Comparison of ENCODE assay signal across 10 mouse cellular contexts in genomic region chr19:9033412-9034340, GRCm38 (mm10). TPM values are rescaled to one million over a fixed set of nuclear protein-coding genes. Genes with fewer than 3 reads are reported as not detected.
DNase-seq lines count a peak whose midpoint lies in the region; ATAC-seq and TF ChIP-seq lines count a peak whose summit lies in the region.
"Had no signal": no experiment of that assay in that cellular context is flagged by ENCODE, and none has a peak within 500 bp of the region (broad histone marks: within the 10 kb centered on the region; RNA-seq: fewer than 3 reads in every experiment).

No protein-coding gene starts in this region.

- H3K27ac ChIP-seq in kidney, embryonic 15.5 days, result peak overlapping the region; percentile 18; the same call in 1 of the 2 replicates
- no peak overlapping the region for H3K27ac ChIP-seq in limb, embryonic 14.5 days (replicated peaks; ENCODE audit: low read depth, low read length)

- no peak overlapping the region for H3K4me3 ChIP-seq in kidney, embryonic 15.5 days (replicated peaks)
- no peak overlapping the region for H3K4me3 ChIP-seq in limb, embryonic 14.5 days (replicated peaks; ENCODE audit: low read length)
- H3K4me3 ChIP-seq: forebrain, embryonic 15.5 days had no signal

- no peaks in the 10 kb centered on the region for H3K9me3 ChIP-seq in kidney, embryonic 15.5 days (replicated peaks)
- no peaks in the 10 kb centered on the region for H3K9me3 ChIP-seq in limb, embryonic 14.5 days (ENCODE audit: control insufficient read depth, low read length)
- H3K9me3 ChIP-seq: forebrain, embryonic 15.5 days had no signal

- H3K4me2 ChIP-seq in kidney, embryonic 15.5 days, result no peak overlapping the region
- no peak overlapping the region for H3K4me2 ChIP-seq in limb, embryonic 14.5 days (replicated peaks; ENCODE audit: low read depth, low read length, severe bottlenecking)
- H3K4me2 ChIP-seq: forebrain, embryonic 15.5 days had no signal

- no peak overlapping the region for H3K9ac ChIP-seq in kidney, embryonic 15.5 days
- H3K9ac ChIP-seq in limb, embryonic 14.5 days (ENCODE audit: low read depth, low read length, severe bottlenecking), result no peak overlapping the region
- H3K9ac ChIP-seq: forebrain, embryonic 15.5 days had no signal

- ATAC-seq in kidney, embryonic 15.5 days (replicated peaks; ENCODE audit: low FRiP score), result no peak
- ATAC-seq in limb, embryonic 14.5 days (ENCODE audit: low FRiP score, low read depth), result no peak
- ATAC-seq in megakaryocyte-erythroid progenitor cell, adult 5-6 weeks (replicated peaks; ENCODE audit: low FRiP score, low TSS enrichment, poor library complexity, severe bottlenecking), result peak; percentile 89
- no peak for ATAC-seq in CD4-positive, CD25-positive, alpha-beta regulatory T cell, adult 4 months

- no peak for TF ChIP-seq POLR2A in limb, embryonic 14.5 days (IDR thresholded peaks at IDR 0.05; ENCODE audit: borderline replicate concordance, extremely low read depth, insufficient read depth, insufficient read length)

- 52% methylated on average over 9 of the region's 9 CpGs for WGBS in kidney, embryonic 15.5 days
- 55% methylated on average over 9 of the region's 9 CpGs for WGBS in limb, embryonic 14.5 days

- no peak for DNase-seq in kidney, postnatal 14 days
- peak; percentile 35 for DNase-seq in brain, adult 2 months (ENCODE audit: low read depth, low spot score)
- DNase-seq in limb, embryonic 14.5 days (ENCODE audit: low spot score), result peak; percentile 51
- DNase-seq in thymus, postnatal 25 days, result no peak
- no peak for DNase-seq in ovary, postnatal 14 days (ENCODE audit: low spot score)

- H3K27me3 ChIP-seq in kidney, embryonic 15.5 days, result no peaks in the 10 kb centered on the region
- H3K27me3 ChIP-seq in limb, embryonic 14.5 days (ENCODE audit: control insufficient read depth, insufficient read depth, low read length), result no peaks in the 10 kb centered on the region
- H3K27me3 ChIP-seq: forebrain, embryonic 15.5 days had no signal

- H3K36me3 ChIP-seq in kidney, embryonic 15.5 days, result no peaks in the 10 kb centered on the region
- H3K36me3 ChIP-seq in limb, embryonic 14.5 days (ENCODE audit: control insufficient read depth, insufficient read depth, low read length), result no peaks in the 10 kb centered on the region
- H3K36me3 ChIP-seq: forebrain, embryonic 15.5 days had no signal

- H3K4me1 ChIP-seq in kidney, embryonic 15.5 days, result peaks cover 9% of the 10 kb centered on the region; the same call in 1 of the 2 replicates
- H3K4me1 ChIP-seq in limb, embryonic 14.5 days (ENCODE audit: control insufficient read depth, insufficient read depth, low read length), result no peaks in the 10 kb centered on the region; the same call in 1 of the 2 replicates

RNA-seq across cellular contexts. Expression of gene Ahnak, which starts 44.6 kb away (rescaled TPM):
- polyA plus RNA-seq in kidney, embryonic 15.5 days (2015; fragmentation: Nextera tagmentation; extraction: Ambion mirVana), result 17.3 and 18.2 TPM in 2 replicates
- polyA plus RNA-seq in limb, embryonic 14.5 days (2012; rRNA removed), result 21.6 and 31.4 TPM in 2 replicates
- 61.5 and 61.6 TPM in 2 replicates for polyA plus RNA-seq in limb, embryonic 14.5 days (2014; fragmentation: Nextera tagmentation; extraction: Ambion mirVana)
- total RNA-seq in megakaryocyte-erythroid progenitor cell, adult 5-6 weeks (2014; fragmentation: Nextera tagmentation), result 1.5 and 9.4 TPM in 2 replicates
- total RNA-seq in megakaryocyte-erythroid progenitor cell, adult 5-6 weeks (2017), result 7.2 and 24.7 TPM in 2 replicates
- 10 to 100 TPM; 45.2 to 48.9 TPM for polyA plus RNA-seq in CD4-positive, CD25-positive, alpha-beta regulatory T cell, adult 4 months (2017; shearing (Covaris generic))

RNA-seq across cellular contexts. Expression of gene Scgb1a1, which starts 54.1 kb away (rescaled TPM):
- not detected in 2 replicates for polyA plus RNA-seq in kidney, embryonic 15.5 days (2015; fragmentation: Nextera tagmentation; extraction: Ambion mirVana)
- 0.35 TPM in 1 of 2 replicates, not detected in the other for polyA plus RNA-seq in limb, embryonic 14.5 days (2012; rRNA removed)
- not detected in 2 replicates for polyA plus RNA-seq in limb, embryonic 14.5 days (2014; fragmentation: Nextera tagmentation; extraction: Ambion mirVana)
- not detected in 2 replicates for total RNA-seq in megakaryocyte-erythroid progenitor cell, adult 5-6 weeks (2014; fragmentation: Nextera tagmentation)
- not detected in 2 replicates for total RNA-seq in megakaryocyte-erythroid progenitor cell, adult 5-6 weeks (2017)
- polyA plus RNA-seq in CD4-positive, CD25-positive, alpha-beta regulatory T cell, adult 4 months (2017; shearing (Covaris generic)), result not detected
- polyA plus RNA-seq: forebrain, embryonic 15.5 days; neural tube, embryonic 11.5 days had no signal

Comparison
In these comparisons a context has a peak if more than half of its experiments do, and no peak if none do; other contexts are left out.
1. DNase-seq: peak in brain, adult 2 months (single experiment) and limb, embryonic 14.5 days (single experiment); none in kidney, postnatal 14 days (single experiment), thymus, postnatal 25 days (single experiment) and ovary, postnatal 14 days (single experiment).